Mouse (Mus musculus): Measurements from ENCODE around the gene Cks2.

DNA sequence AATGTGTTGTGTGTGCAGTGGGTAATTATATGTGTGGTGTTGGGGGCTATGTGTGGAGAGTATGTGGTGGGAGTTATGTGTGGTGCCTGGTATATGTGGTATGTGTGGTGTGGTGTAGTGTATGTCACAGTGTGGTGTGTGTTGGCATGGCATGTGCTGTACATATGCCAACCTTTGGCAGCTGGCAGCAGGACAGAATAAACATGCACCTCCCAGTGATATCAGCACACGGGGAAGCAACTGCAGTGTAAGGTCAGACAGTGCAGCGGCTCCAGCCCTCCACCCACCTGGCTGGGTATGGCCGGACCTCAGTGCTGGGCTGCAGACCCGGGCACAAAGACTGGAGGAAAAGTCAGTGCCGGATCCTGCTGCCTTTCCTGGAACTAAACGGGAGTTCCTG, 52.4 kb downstream of the Cks2 start:
- no peak for TF ChIP-seq CTCF (IDR thresholded peaks at IDR 0.05)
- TF ChIP-seq EP300 (IDR thresholded peaks at IDR 0.05) = no peak
